Mouse (Mus musculus): Measurements from ENCODE around the gene Hist1h4c. TPM values are rescaled to one million over a fixed set of nuclear protein-coding genes. Genes with fewer than 3 reads are reported as not detected.

Hist1h4c gene
- polyA plus RNA-seq, 1 experiment: 2.1 TPM

DNA sequence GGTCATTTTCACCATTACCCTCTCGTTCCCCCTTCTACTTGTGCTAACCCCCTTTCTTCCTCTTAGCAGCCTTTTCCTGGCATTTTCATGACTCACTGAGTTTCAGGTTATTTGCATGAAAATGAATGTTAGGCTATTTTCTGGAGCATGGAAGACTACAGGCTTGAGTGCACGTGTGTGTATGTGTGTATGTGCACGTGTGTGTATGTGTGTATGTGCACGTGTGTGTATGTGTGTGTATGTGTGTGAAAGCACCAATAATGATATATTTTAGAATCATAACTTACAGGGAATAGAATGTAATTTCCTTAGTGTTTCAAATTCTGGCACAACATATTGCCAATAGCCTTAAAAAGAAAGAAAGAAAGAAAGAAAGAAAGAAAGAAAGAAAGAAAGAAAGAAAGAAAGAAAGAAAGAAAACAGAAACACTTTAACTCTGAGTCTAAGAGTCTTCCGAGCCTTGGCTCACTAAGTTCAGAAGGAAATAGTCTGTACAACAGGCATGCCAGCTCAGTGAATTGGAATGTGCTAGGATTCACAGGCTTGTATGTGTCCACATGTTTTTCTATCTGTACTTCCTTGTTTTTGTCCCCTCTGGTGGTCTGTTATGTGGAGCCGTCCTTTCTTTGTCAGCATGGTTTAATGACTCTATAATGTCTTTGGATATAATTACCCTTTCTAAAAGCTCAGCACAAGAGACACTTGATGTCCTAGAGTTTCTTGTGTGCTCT, 38.5 kb downstream of the Hist1h4c start:
- H3K27ac ChIP-seq (replicated peaks; ENCODE audit: low read depth, low read length): no peak overlapping the region

More for the DNA sequence above, 38.5 kb downstream of the Hist1h4c start:
- Histone ChIP-seq H3K4me3 (ENCODE audit: insufficient read depth, low read depth, low read length) (no peak overlapping the region), H3K4me1 (ENCODE audit: control insufficient read depth, insufficient read depth, insufficient read length, low read length) (no peaks in the 10 kb centered on the region)

Other genes starting within 250 kb of the Hist1h4c start
- not detected in 2 replicates for gene Btn1a1, start 232.6 kb downstream of the Hist1h4c start, polyA plus RNA-seq (2012; ENCODE audit: insufficient read depth, insufficient read length, missing spikeins)
- gene Btn2a2, start 209.6 kb downstream of the Hist1h4c start, polyA plus RNA-seq (2012; ENCODE audit: insufficient read depth, insufficient read length, missing spikeins): not detected in 2 replicates
- 69.6 and 128 TPM in 2 replicates for gene Hist1h4h, start 167.4 kb downstream of the Hist1h4c start, polyA plus RNA-seq (2012; ENCODE audit: insufficient read depth, insufficient read length, missing spikeins)
- gene Hist1h2af, start 164.5 kb downstream of the Hist1h4c start, polyA plus RNA-seq (2012; ENCODE audit: insufficient read depth, insufficient read length, missing spikeins): not detected in 2 replicates
- not detected in 2 replicates for gene Hist1h3g, start 163.0 kb downstream of the Hist1h4c start, polyA plus RNA-seq (2012; ENCODE audit: insufficient read depth, insufficient read length, missing spikeins)
- 1.7 and 2.3 TPM in 2 replicates for gene Hist1h2bh, start 155.1 kb downstream of the Hist1h4c start, polyA plus RNA-seq (2012; ENCODE audit: insufficient read depth, insufficient read length, missing spikeins)
- not detected in 2 replicates for gene Hist1h3f, start 154.4 kb downstream of the Hist1h4c start, polyA plus RNA-seq (2012; ENCODE audit: insufficient read depth, insufficient read length, missing spikeins)
- not detected in 2 replicates for gene Hist1h4f, start 146.8 kb downstream of the Hist1h4c start, polyA plus RNA-seq (2012; ENCODE audit: insufficient read depth, insufficient read length, missing spikeins)
- gene Hist1h1d, start 145.2 kb downstream of the Hist1h4c start, polyA plus RNA-seq (2012; ENCODE audit: insufficient read depth, insufficient read length, missing spikeins): 0.24 and 1.1 TPM in 2 replicates
- 2.8 and 2.9 TPM in 2 replicates for gene Hist1h3e, start 136.1 kb downstream of the Hist1h4c start, polyA plus RNA-seq (2012; ENCODE audit: insufficient read depth, insufficient read length, missing spikeins)
- gene Hist1h2ae, start 127.2 kb downstream of the Hist1h4c start, polyA plus RNA-seq (2012; ENCODE audit: insufficient read depth, insufficient read length, missing spikeins): not detected in 2 replicates
- not detected in 2 replicates for gene Hist1h2bg, start 127.1 kb downstream of the Hist1h4c start, polyA plus RNA-seq (2012; ENCODE audit: insufficient read depth, insufficient read length, missing spikeins)
- gene Hist1h2bf, start 124.3 kb downstream of the Hist1h4c start, polyA plus RNA-seq (2012; ENCODE audit: insufficient read depth, insufficient read length, missing spikeins): 4.4 TPM in 1 of 2 replicates, not detected in the other
- gene Hist1h2ad, start 124.1 kb downstream of the Hist1h4c start, polyA plus RNA-seq (2012; ENCODE audit: insufficient read depth, insufficient read length, missing spikeins): not detected in 2 replicates
- gene Hist1h3d, start 122.7 kb downstream of the Hist1h4c start, polyA plus RNA-seq (2012; ENCODE audit: insufficient read depth, insufficient read length, missing spikeins): 1.1 and 2.5 TPM in 2 replicates
- gene Hist1h4d, start 116.9 kb downstream of the Hist1h4c start, polyA plus RNA-seq (2012; ENCODE audit: insufficient read depth, insufficient read length, missing spikeins): not detected in 2 replicates
- 8.2 and 13.8 TPM in 2 replicates for gene Hist1h2be, start 77.3 kb downstream of the Hist1h4c start, polyA plus RNA-seq (2012; ENCODE audit: insufficient read depth, insufficient read length, missing spikeins)
- gene Hist1h1e, start 75.9 kb downstream of the Hist1h4c start, polyA plus RNA-seq (2012; ENCODE audit: insufficient read depth, insufficient read length, missing spikeins): 4.0 TPM in 2 replicates
- 0.59 and 1.0 TPM in 2 replicates for gene Hist1h2ac, start 14.5 kb downstream of the Hist1h4c start, polyA plus RNA-seq (2012; ENCODE audit: insufficient read depth, insufficient read length, missing spikeins)
- gene Hist1h2bc, start 14.3 kb downstream of the Hist1h4c start, polyA plus RNA-seq (2012; ENCODE audit: insufficient read depth, insufficient read length, missing spikeins): 190 and 234 TPM in 2 replicates
- gene Hist1h1t, start 2.6 kb downstream of the Hist1h4c start, polyA plus RNA-seq (2012; ENCODE audit: insufficient read depth, insufficient read length, missing spikeins): not detected in 2 replicates
- gene Hfe, start 12.4 kb upstream of the Hist1h4c start, polyA plus RNA-seq (2012; ENCODE audit: insufficient read depth, insufficient read length, missing spikeins): 30.2 and 34.3 TPM in 2 replicates
- 112 and 175 TPM in 2 replicates for gene Hist1h1c, start 40.4 kb upstream of the Hist1h4c start, polyA plus RNA-seq (2012; ENCODE audit: insufficient read depth, insufficient read length, missing spikeins)
- not detected in 2 replicates for gene Hist1h3c, start 47.1 kb upstream of the Hist1h4c start, polyA plus RNA-seq (2012; ENCODE audit: insufficient read depth, insufficient read length, missing spikeins)
- not detected in 2 replicates for gene Hist1h2bb, start 48.3 kb upstream of the Hist1h4c start, polyA plus RNA-seq (2012; ENCODE audit: insufficient read depth, insufficient read length, missing spikeins)
- gene Hist1h2ab, start 52.7 kb upstream of the Hist1h4c start, polyA plus RNA-seq (2012; ENCODE audit: insufficient read depth, insufficient read length, missing spikeins): not detected in 2 replicates
- gene Hist1h3b, start 53.8 kb upstream of the Hist1h4c start, polyA plus RNA-seq (2012; ENCODE audit: insufficient read depth, insufficient read length, missing spikeins): not detected in 2 replicates
- not detected in 2 replicates for gene Hist1h4b, start 58.6 kb upstream of the Hist1h4c start, polyA plus RNA-seq (2012; ENCODE audit: insufficient read depth, insufficient read length, missing spikeins)
- not detected in 2 replicates for gene Hist1h4a, start 62.8 kb upstream of the Hist1h4c start, polyA plus RNA-seq (2012; ENCODE audit: insufficient read depth, insufficient read length, missing spikeins)
- not detected in 2 replicates for gene Hist1h3a, start 63.9 kb upstream of the Hist1h4c start, polyA plus RNA-seq (2012; ENCODE audit: insufficient read depth, insufficient read length, missing spikeins)
- gene Hist1h1a, start 65.2 kb upstream of the Hist1h4c start, polyA plus RNA-seq (2012; ENCODE audit: insufficient read depth, insufficient read length, missing spikeins): not detected in 2 replicates
- gene Trim38, start 71.5 kb upstream of the Hist1h4c start, polyA plus RNA-seq (2012; ENCODE audit: insufficient read depth, insufficient read length, missing spikeins): not detected in 2 replicates
- gene Slc17a2, start 108.5 kb upstream of the Hist1h4c start, polyA plus RNA-seq (2012; ENCODE audit: insufficient read depth, insufficient read length, missing spikeins): not detected in 2 replicates
- not detected in 2 replicates for gene Slc17a3, start 141.0 kb upstream of the Hist1h4c start, polyA plus RNA-seq (2012; ENCODE audit: insufficient read depth, insufficient read length, missing spikeins)
- gene Slc17a1, start 169.3 kb upstream of the Hist1h4c start, polyA plus RNA-seq (2012; ENCODE audit: insufficient read depth, insufficient read length, missing spikeins): not detected in 2 replicates
- gene Slc17a4, start 216.6 kb upstream of the Hist1h4c start, polyA plus RNA-seq (2012; ENCODE audit: insufficient read depth, insufficient read length, missing spikeins): not detected in 2 replicates
- not detected in 2 replicates for gene Hist1h2ba, start 235.7 kb upstream of the Hist1h4c start, polyA plus RNA-seq (2012; ENCODE audit: insufficient read depth, insufficient read length, missing spikeins)
- gene Hist1h2aa, start 236.0 kb upstream of the Hist1h4c start, polyA plus RNA-seq (2012; ENCODE audit: insufficient read depth, insufficient read length, missing spikeins): not detected in 2 replicates